ENCODE assay signal across 7 mouse cellular contexts in genomic region chr1:73955259-73955842, GRCm38 (mm10).
A peak's percentile ranks its signal among the peaks of the same experiment; 100 is the strongest.
DNase-seq lines count a peak whose midpoint lies in the region; ATAC-seq and TF ChIP-seq lines count a peak whose summit lies in the region.

No protein-coding gene starts in this region.

- ATAC-seq in Patski, result peak; percentile 20
- ATAC-seq in limb, embryonic 15.5 days (ENCODE audit: insufficient number of reproducible peaks, low FRiP score, low TSS enrichment, low read depth), result peak; percentile 71

- intact Hi-C loops in heart, postnatal 10 days (cut with DNase I), result no loop called here

- no peaks in the 10 kb centered on the region for H3K9me3 ChIP-seq in limb, embryonic 15.5 days

- WGBS in limb, embryonic 15.5 days, result 18% methylated on average over 4 of the region's 4 CpGs

- peak overlapping the region; percentile 81 for H3K27ac ChIP-seq in limb, embryonic 15.5 days

- H3K4me3 ChIP-seq in limb, embryonic 15.5 days, result no peak overlapping the region

- H3K4me2 ChIP-seq in limb, embryonic 15.5 days, result no peak overlapping the region

- H3K27me3 ChIP-seq in Patski, result no peaks in the 10 kb centered on the region
- H3K27me3 ChIP-seq in limb, embryonic 15.5 days, result no peaks in the 10 kb centered on the region

- CTCF ChIA-PET in Patski (lab: Charles Lee), result interaction anchor here (0.7 to 2.0 kb wide), 2 partner anchors 11 to 23 kb away, joined by 3 to 9 read pairs; no protein-coding TSS in a partner anchor

- POLR2A ChIA-PET in Patski (lab: Charles Lee), result interaction anchor here (0.6 to 2.2 kb wide), 3 partner anchors 10 to 28 kb away, joined by 3 to 10 read pairs (median 4); no protein-coding TSS in a partner anchor

- in situ Hi-C loops in Patski (cut with MboI; ENCODE audit: low pct_unique_long_range_greater_than_20kb), result no loop called here

- H3K36me3 ChIP-seq in limb, embryonic 15.5 days, result peaks cover 31% of the 10 kb centered on the region

- peak; percentile 71 for DNase-seq in Patski (ENCODE audit: low read depth, low spot score)
- peak; percentile 85 to 88 for DNase-seq in adrenal gland, postnatal 36 days
- DNase-seq in heart, postnatal 10 days, result peak; percentile 84 to 86
- DNase-seq in urinary bladder, postnatal 25 days (ENCODE audit: low spot score), result peak; percentile 68
- no peak for DNase-seq in frontal cortex, adult 2 months (ENCODE audit: extremely low spot score in 1 of 2, low spot score in 1 of 2)
- DNase-seq in right cerebral cortex, adult 18-20 months, result no peak

- no peak for TF ChIP-seq CTCF in Patski (IDR thresholded peaks at IDR 0.05)

- H3K4me1 ChIP-seq in limb, embryonic 15.5 days, result peaks cover 74% of the 10 kb centered on the region

- H3K9ac ChIP-seq in limb, embryonic 15.5 days, result no peak overlapping the region

Comparison
In these comparisons a context has a peak if more than half of its experiments do, and no peak if none do; other contexts are left out.
1. DNase-seq: peak in Patski (single experiment), adrenal gland, postnatal 36 days (2 of 2), heart, postnatal 10 days (2 of 2) and urinary bladder, postnatal 25 days (single experiment); none in frontal cortex, adult 2 months (0 of 2) and right cerebral cortex, adult 18-20 months (single experiment).